Mouse (Mus musculus) liver, embryonic 15.5 days (tissue): ENCODE measurements around the gene Klk6. TPM values are rescaled to one million over a fixed set of nuclear protein-coding genes. Genes with fewer than 3 reads are reported as not detected.

ENCODE experiments used
- ATAC-seq: fragments of 200-750 bp; cut with Nextera tagmentation; 2 replicates; pipeline ENCODE4 v1.8.0; 2017; ENCODE audit warnings: moderate number of reproducible peaks, mild to moderate bottlenecking, moderate library complexity; ENCODE audit not compliant: insufficient read depth
- H3K27ac ChIP-seq: fragments of 300-500 bp; sonication (generic); replicated peaks from 2 replicates; pipeline ENCODE4 v1.5.1; 2015; ENCODE audit warnings: mild to moderate bottlenecking, inconsistent platforms
- H3K27me3 ChIP-seq: fragments of 300-500 bp; sonication (generic); 2 replicates; pipeline ENCODE4 v1.6.1; 2015; ENCODE audit warnings: mild to moderate bottlenecking, inconsistent platforms
- H3K36me3 ChIP-seq: fragments of 300-500 bp; sonication (generic); replicated peaks from 2 replicates; pipeline ENCODE4 v1.6.1; 2015; ENCODE audit warnings: moderate library complexity, mild to moderate bottlenecking, inconsistent platforms
- H3K4me1 ChIP-seq: fragments of 300-500 bp; sonication (generic); replicated peaks from 2 replicates; pipeline ENCODE4 v1.6.1; 2015; ENCODE audit warnings: inconsistent platforms
- H3K4me2 ChIP-seq: fragments of 300-500 bp; sonication (generic); 2 replicates; pipeline ENCODE4 v1.6.1; 2015; ENCODE audit warnings: moderate library complexity, mild to moderate bottlenecking, inconsistent platforms
- H3K4me3 ChIP-seq: fragments of 300-500 bp; sonication (generic); replicated peaks from 2 replicates; pipeline ENCODE4 v1.5.1; 2015; ENCODE audit warnings: mild to moderate bottlenecking, inconsistent platforms
- H3K9ac ChIP-seq: fragments of 300-500 bp; sonication (generic); 2 replicates; pipeline ENCODE4 v1.6.1; 2015; ENCODE audit warnings: moderate library complexity, mild to moderate bottlenecking, inconsistent platforms
- H3K9me3 ChIP-seq: fragments of 300-500 bp; sonication (generic); replicated peaks from 2 replicates; pipeline ENCODE4 v1.6.1; 2016; ENCODE audit warnings: inconsistent platforms
- WGBS: fragments of 180-500 bp; shearing (Covaris S2); methylation state at CpG from one replicate; pipeline ENCODE4 v1.1.7; 2015; ENCODE audit warnings: mixed read lengths; ENCODE audit not compliant: insufficient replicate concordance; 5-methylcytosine and 5-hydroxymethylcytosine counted together
- polyA plus RNA-seq: library from polyadenylated mRNA; unstranded; fragments of >200 nt; fragmentation: Nextera tagmentation; extraction: Ambion mirVana; gene quantifications from 2 replicates; pipeline ENCODE4 v1.2.1, GENCODE M21; 2015

Klk6 gene
- polyA plus RNA-seq, 1 experiment from 2014 or later = not detected

- no peaks in the 10 kb centered on the region for H3K4me1 ChIP-seq
- WGBS = 57% methylated on average over 3 of the region's 3 CpGs
Observed at GRCm38 (mm10) chr7:43873674-43874073, 49.4 kb downstream of the Klk6 start.

GRCm38 (mm10) chr7:43874868-43875375, 50.6 kb downstream of the Klk6 start:
- no peaks in the 10 kb centered on the region for H3K4me1 ChIP-seq
- no peak overlapping the region for H3K27ac ChIP-seq
- no peak overlapping the region for H3K4me3 ChIP-seq
- H3K4me2 ChIP-seq = no peak overlapping the region
- ATAC-seq = no peak
- H3K9me3 ChIP-seq = no peaks in the 10 kb centered on the region
- no peaks in the 10 kb centered on the region for H3K27me3 ChIP-seq
- H3K36me3 ChIP-seq = no peaks in the 10 kb centered on the region
- H3K9ac ChIP-seq = no peak overlapping the region
- 73% methylated on average over 6 of the region's 6 CpGs for WGBS

More at GRCm38 (mm10) chr7:43873674-43874073, 49.4 kb downstream of the Klk6 start:
- Histone ChIP-seq H3K4me2 (no peak overlapping the region), H3K27ac (no peak overlapping the region), H3K9ac (no peak overlapping the region), H3K9me3 (no peaks in the 10 kb centered on the region), H3K36me3 (no peaks in the 10 kb centered on the region), H3K4me3 (no peak overlapping the region), H3K27me3 (no peaks in the 10 kb centered on the region)
- no peak for ATAC-seq

- H3K9me3 ChIP-seq = no peaks in the 10 kb centered on the region
- no peaks in the 10 kb centered on the region for H3K27me3 ChIP-seq
- no peaks in the 10 kb centered on the region for H3K4me1 ChIP-seq
- WGBS = 52% methylated on average over 4 of the region's 4 CpGs
- H3K4me3 ChIP-seq = no peak overlapping the region
- no peak for ATAC-seq
- H3K36me3 ChIP-seq = no peaks in the 10 kb centered on the region
- H3K4me2 ChIP-seq = no peak overlapping the region
- H3K9ac ChIP-seq = no peak overlapping the region
- no peak overlapping the region for H3K27ac ChIP-seq
Observed at GRCm38 (mm10) chr7:43876444-43876843, 52.1 kb downstream of the Klk6 start.

- H3K9ac ChIP-seq = no peak overlapping the region
- no peak overlapping the region for H3K4me2 ChIP-seq
- H3K27me3 ChIP-seq = no peaks in the 10 kb centered on the region
- 22% methylated on average over 1 of the region's 1 CpGs for WGBS
- H3K9me3 ChIP-seq = no peaks in the 10 kb centered on the region
- no peak overlapping the region for H3K27ac ChIP-seq
- H3K4me1 ChIP-seq = no peaks in the 10 kb centered on the region
- H3K36me3 ChIP-seq = no peaks in the 10 kb centered on the region
- no peak overlapping the region for H3K4me3 ChIP-seq
- ATAC-seq = no peak
Observed at GRCm38 (mm10) chr7:43878281-43878680, 54.0 kb downstream of the Klk6 start.

- H3K27me3 ChIP-seq = no peaks in the 10 kb centered on the region
- ATAC-seq = no peak
- H3K9me3 ChIP-seq = no peaks in the 10 kb centered on the region
- 16% methylated on average over 3 of the region's 3 CpGs for WGBS
- H3K4me3 ChIP-seq = no peak within 1 kb of the TSS
- H3K36me3 ChIP-seq = no peaks in the 10 kb centered on the region
- H3K27ac ChIP-seq = no peak within 1 kb of the TSS
- no peak within 1 kb of the TSS for H3K9ac ChIP-seq
- no peak within 1 kb of the TSS for H3K4me2 ChIP-seq
- no peaks in the 10 kb centered on the region for H3K4me1 ChIP-seq
Observed at GRCm38 (mm10) chr7:43880912-43881311, 56.6 kb downstream of the Klk6 start, which contains the start of gene Klk4. Gene Klk4, plus strand, starts transcription at chr7:43881160.

Other genes with a start within 250 kb of the Klk6 start
- gene Zfp719, start 244.9 kb upstream of the Klk6 start, polyA plus RNA-seq = 2.0 and 2.2 TPM in 2 replicates
- not detected in 2 replicates for gene Zfp819, start 217.3 kb upstream of the Klk6 start, polyA plus RNA-seq
- 0.05 TPM in 1 of 2 replicates, not detected in the other for gene Ceacam18, start 189.8 kb upstream of the Klk6 start, polyA plus RNA-seq
- 4.2 and 5.1 TPM in 2 replicates for gene Siglece, start 164.3 kb upstream of the Klk6 start, polyA plus RNA-seq
- gene Ctu1, start 152.5 kb upstream of the Klk6 start, polyA plus RNA-seq = 4.1 and 5.3 TPM in 2 replicates
- not detected in 2 replicates for gene Klk14, start 134.1 kb upstream of the Klk6 start, polyA plus RNA-seq
- gene Klk13, start 111.9 kb upstream of the Klk6 start, polyA plus RNA-seq = not detected in 2 replicates
- gene Klk12, start 55.6 kb upstream of the Klk6 start, polyA plus RNA-seq = not detected in 2 replicates
- not detected in 2 replicates for gene Klk11, start 49.9 kb upstream of the Klk6 start, polyA plus RNA-seq
- 0.06 and 0.10 TPM in 2 replicates for gene Klk10, start 43.5 kb upstream of the Klk6 start, polyA plus RNA-seq
- gene Klk9, start 32.6 kb upstream of the Klk6 start, polyA plus RNA-seq = not detected in 2 replicates
- 5.1 and 5.4 TPM in 2 replicates for gene Klk8, start 26.9 kb upstream of the Klk6 start, polyA plus RNA-seq
- gene Klk7, start 13.2 kb upstream of the Klk6 start, polyA plus RNA-seq = not detected in 2 replicates
- not detected in 2 replicates for gene Klk5, start 17.5 kb downstream of the Klk6 start, polyA plus RNA-seq
- not detected in 2 replicates for gene Klk4, start 56.7 kb downstream of the Klk6 start, polyA plus RNA-seq
- not detected in 2 replicates for gene Klk15, start 109.2 kb downstream of the Klk6 start, polyA plus RNA-seq
- gene Klk1b8, start 126.2 kb downstream of the Klk6 start, polyA plus RNA-seq = not detected in 2 replicates
- gene Klk1b1, start 142.3 kb downstream of the Klk6 start, polyA plus RNA-seq = not detected in 2 replicates
- gene Klk1b9, start 151.6 kb downstream of the Klk6 start, polyA plus RNA-seq = not detected in 2 replicates
- gene Klk1b11, start 171.4 kb downstream of the Klk6 start, polyA plus RNA-seq = not detected in 2 replicates
- 0.12 and 0.14 TPM in 2 replicates for gene Klk1b26, start 187.7 kb downstream of the Klk6 start, polyA plus RNA-seq
- gene Klk1b27, start 227.8 kb downstream of the Klk6 start, polyA plus RNA-seq = not detected in 2 replicates